Mouse (Mus musculus): ENCODE measurements at regions not wholly inside any gene's neighbourhood (a gene's known extent, or its start where the extent isn't known, plus 50 kb on each side); places are given as distances from the start of the nearest gene placed in this dataset.

GRCm38 (mm10) chr2:107117564-107117963 lies 58.1 kb upstream of the Fshb start:
- Histone ChIP-seq H3K36me3 (ENCODE audit: control insufficient read depth, insufficient read depth, low read length) (no peaks in the 10 kb centered on the region), H3K27me3 (ENCODE audit: control insufficient read depth, insufficient read depth, low read length) (no peaks in the 10 kb centered on the region), H3K4me3 (replicated peaks; ENCODE audit: low read length) (no peak overlapping the region), H3K9ac (ENCODE audit: low read depth, low read length, severe bottlenecking) (no peak overlapping the region), H3K9me3 (ENCODE audit: control insufficient read depth, low read length) (no peaks in the 10 kb centered on the region), H3K4me2 (replicated peaks; ENCODE audit: low read depth, low read length, severe bottlenecking) (no peak overlapping the region), H3K27ac (replicated peaks; ENCODE audit: low read depth, low read length) (no peak overlapping the region), H3K4me1 (ENCODE audit: control insufficient read depth, insufficient read depth, low read length) (no peaks in the 10 kb centered on the region)
- ATAC-seq (ENCODE audit: low FRiP score, low read depth) (no peak), DNase-seq (ENCODE audit: low spot score) (no peak)
- 88% methylated on average over 6 of the region's 6 CpGs for WGBS
- TF ChIP-seq POLR2A (IDR thresholded peaks at IDR 0.05; ENCODE audit: borderline replicate concordance, extremely low read depth, insufficient read depth, insufficient read length): no peak

- H3K27me3 ChIP-seq (ENCODE audit: control insufficient read depth, insufficient read depth, low read length): no peaks in the 10 kb centered on the region
- 92% methylated on average over 9 of the region's 9 CpGs for WGBS
- no peak overlapping the region for H3K27ac ChIP-seq (replicated peaks; ENCODE audit: low read depth, low read length)
- H3K4me3 ChIP-seq (replicated peaks; ENCODE audit: low read length): no peak overlapping the region
- no peak overlapping the region for H3K9ac ChIP-seq (ENCODE audit: low read depth, low read length, severe bottlenecking)
- H3K4me1 ChIP-seq (ENCODE audit: control insufficient read depth, insufficient read depth, low read length): no peaks in the 10 kb centered on the region
- ATAC-seq (ENCODE audit: low FRiP score, low read depth): no peak
- no peak for DNase-seq (ENCODE audit: low spot score)
- TF ChIP-seq POLR2A (IDR thresholded peaks at IDR 0.05; ENCODE audit: borderline replicate concordance, extremely low read depth, insufficient read depth, insufficient read length): no peak
- no peaks in the 10 kb centered on the region for H3K36me3 ChIP-seq (ENCODE audit: control insufficient read depth, insufficient read depth, low read length)
- no peaks in the 10 kb centered on the region for H3K9me3 ChIP-seq (ENCODE audit: control insufficient read depth, low read length)
- no peak overlapping the region for H3K4me2 ChIP-seq (replicated peaks; ENCODE audit: low read depth, low read length, severe bottlenecking)
These were observed 59.4 kb upstream of the Fshb start for GRCm38 (mm10) chr2:107118711-107119474.

GRCm38 (mm10) chr2:107119697-107120096 lies 60.2 kb upstream of the Fshb start:
- H3K4me2 ChIP-seq (replicated peaks; ENCODE audit: low read depth, low read length, severe bottlenecking): no peak overlapping the region
- H3K4me3 ChIP-seq (replicated peaks; ENCODE audit: low read length): no peak overlapping the region
- H3K4me1 ChIP-seq (ENCODE audit: control insufficient read depth, insufficient read depth, low read length): no peaks in the 10 kb centered on the region
- no peak for TF ChIP-seq POLR2A (IDR thresholded peaks at IDR 0.05; ENCODE audit: borderline replicate concordance, extremely low read depth, insufficient read depth, insufficient read length)
- ATAC-seq (ENCODE audit: low FRiP score, low read depth) (no peak), DNase-seq (ENCODE audit: low spot score) (no peak)
- WGBS: 91% methylated on average over 1 of the region's 1 CpGs
- H3K9me3 ChIP-seq (ENCODE audit: control insufficient read depth, low read length): no peaks in the 10 kb centered on the region
- no peak overlapping the region for H3K9ac ChIP-seq (ENCODE audit: low read depth, low read length, severe bottlenecking)
- H3K27ac ChIP-seq (replicated peaks; ENCODE audit: low read depth, low read length): no peak overlapping the region
- no peaks in the 10 kb centered on the region for H3K36me3 ChIP-seq (ENCODE audit: control insufficient read depth, insufficient read depth, low read length)
- no peaks in the 10 kb centered on the region for H3K27me3 ChIP-seq (ENCODE audit: control insufficient read depth, insufficient read depth, low read length)

- Histone ChIP-seq H3K4me1 (ENCODE audit: control insufficient read depth, insufficient read depth, low read length) (no peaks in the 10 kb centered on the region), H3K27me3 (ENCODE audit: control insufficient read depth, insufficient read depth, low read length) (no peaks in the 10 kb centered on the region), H3K4me2 (replicated peaks; ENCODE audit: low read depth, low read length, severe bottlenecking) (no peak overlapping the region), H3K9me3 (ENCODE audit: control insufficient read depth, low read length) (no peaks in the 10 kb centered on the region), H3K9ac (ENCODE audit: low read depth, low read length, severe bottlenecking) (no peak overlapping the region), H3K4me3 (replicated peaks; ENCODE audit: low read length) (no peak overlapping the region), H3K27ac (replicated peaks; ENCODE audit: low read depth, low read length) (no peak overlapping the region), H3K36me3 (ENCODE audit: control insufficient read depth, insufficient read depth, low read length) (no peaks in the 10 kb centered on the region)
- no peak for TF ChIP-seq POLR2A (IDR thresholded peaks at IDR 0.05; ENCODE audit: borderline replicate concordance, extremely low read depth, insufficient read depth, insufficient read length)
- DNase-seq (ENCODE audit: low spot score) (no peak), ATAC-seq (ENCODE audit: low FRiP score, low read depth) (no peak)
These were observed 73.7 kb upstream of the Fshb start for GRCm38 (mm10) chr2:107133186-107133585.

- Histone ChIP-seq H3K36me3 (ENCODE audit: control insufficient read depth, insufficient read depth, low read length) (no peaks in the 10 kb centered on the region), H3K4me1 (ENCODE audit: control insufficient read depth, insufficient read depth, low read length) (no peaks in the 10 kb centered on the region), H3K4me3 (replicated peaks; ENCODE audit: low read length) (no peak overlapping the region), H3K4me2 (replicated peaks; ENCODE audit: low read depth, low read length, severe bottlenecking) (no peak overlapping the region), H3K9ac (ENCODE audit: low read depth, low read length, severe bottlenecking) (no peak overlapping the region), H3K27ac (replicated peaks; ENCODE audit: low read depth, low read length) (no peak overlapping the region), H3K27me3 (ENCODE audit: control insufficient read depth, insufficient read depth, low read length) (no peaks in the 10 kb centered on the region), H3K9me3 (ENCODE audit: control insufficient read depth, low read length) (no peaks in the 10 kb centered on the region)
- WGBS: 91% methylated on average over 2 of the region's 2 CpGs
- ATAC-seq (ENCODE audit: low FRiP score, low read depth): no peak
- no peak for DNase-seq (ENCODE audit: low spot score)
- TF ChIP-seq POLR2A (IDR thresholded peaks at IDR 0.05; ENCODE audit: borderline replicate concordance, extremely low read depth, insufficient read depth, insufficient read length): no peak
These were observed 89.9 kb upstream of the Fshb start for GRCm38 (mm10) chr2:107149317-107149716.
